Mouse (Mus musculus) liver, embryonic 16.5 days (tissue): ENCODE data around the gene Fam198a. TPM values are rescaled to one million over a fixed set of nuclear protein-coding genes. Genes with fewer than 3 reads are reported as not detected.

Experiments used
- ATAC-seq: fragments of 200-750 bp; cut with Nextera tagmentation; 2 replicates; pipeline ENCODE4 v1.8.0; 2017; ENCODE audit warnings: low read depth, mild to moderate bottlenecking, moderate number of reproducible peaks, moderate library complexity
- H3K27ac ChIP-seq: fragments of 300-500 bp; sonication (generic); 2 replicates; pipeline ENCODE4 v1.5.1; 2014; ENCODE audit warnings: mild to moderate bottlenecking, low read length
- H3K27me3 ChIP-seq: fragments of 300-500 bp; sonication (generic); 2 replicates; pipeline ENCODE4 v1.6.1; 2014; ENCODE audit warnings: low read depth, low read length, mixed read lengths; ENCODE audit not compliant: control insufficient read depth, insufficient read depth
- H3K36me3 ChIP-seq: fragments of 300-500 bp; sonication (generic); 2 replicates; pipeline ENCODE4 v1.6.1; 2014; ENCODE audit warnings: mild to moderate bottlenecking; ENCODE audit not compliant: control insufficient read depth, insufficient read depth
- H3K4me1 ChIP-seq: fragments of 300-500 bp; sonication (generic); 2 replicates; pipeline ENCODE4 v1.6.1; 2014; ENCODE audit warnings: low read depth, low read length, mixed read lengths; ENCODE audit not compliant: control insufficient read depth
- H3K4me2 ChIP-seq: fragments of 300-500 bp; sonication (generic); 2 replicates; pipeline ENCODE4 v1.6.1; 2014; ENCODE audit warnings: low read depth, low read length, mixed read lengths
- H3K4me3 ChIP-seq: fragments of 300-500 bp; sonication (generic); 2 replicates; pipeline ENCODE4 v1.5.1; 2014; ENCODE audit warnings: low read depth, mild to moderate bottlenecking, low read length
- H3K9ac ChIP-seq: fragments of 300-500 bp; sonication (generic); 2 replicates; pipeline ENCODE4 v1.6.1; 2014; ENCODE audit warnings: low read depth, low read length
- H3K9me3 ChIP-seq: fragments of 300-500 bp; sonication (generic); replicated peaks from 2 replicates; pipeline ENCODE4 v1.6.1; 2016; ENCODE audit warnings: low read length; ENCODE audit not compliant: control insufficient read depth
- WGBS: fragments of 180-500 bp; shearing (Covaris S2); extraction: QIAGEN DNeasy Blood & Tissue Kit; methylation state at CpG from one replicate; pipeline ENCODE4 v1.1.7; 2014; ENCODE audit not compliant: insufficient replicate concordance; 5-methylcytosine and 5-hydroxymethylcytosine counted together
- polyA plus RNA-seq: library from polyadenylated mRNA; unstranded; fragments of >200 nt; fragmentation: Nextera tagmentation; extraction: Ambion mirVana; gene quantifications from 2 replicates; pipeline ENCODE4 v1.2.1, GENCODE M21; 2015

The Fam198a gene
- polyA plus RNA-seq, 1 experiment from 2014 or later = 0.76 TPM

DNA sequence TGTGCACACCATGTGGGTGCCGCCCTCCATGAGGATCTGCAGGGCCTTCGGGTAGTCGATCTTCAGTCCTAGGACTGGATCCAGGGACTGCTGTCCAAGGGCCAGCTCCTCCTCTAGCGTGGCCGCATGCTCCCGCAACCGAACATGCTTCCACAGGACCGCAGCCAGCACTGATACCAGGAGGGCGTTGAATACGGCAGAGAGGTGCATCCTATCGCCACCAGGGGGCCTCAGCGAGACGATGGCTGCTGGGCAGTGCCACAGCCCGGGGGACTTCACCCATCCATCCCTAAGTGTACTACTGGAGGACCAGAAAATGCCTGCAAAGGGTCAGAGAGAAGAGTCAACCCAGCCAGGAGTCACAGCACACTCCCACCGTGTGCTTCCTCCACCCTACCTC lies 32.7 kb downstream of the Fam198a start:
- no peaks in the 10 kb centered on the region for H3K27me3 ChIP-seq
- no peak overlapping the region for H3K9ac ChIP-seq
- H3K27ac ChIP-seq = no peak overlapping the region
- no peaks in the 10 kb centered on the region for H3K9me3 ChIP-seq
- H3K4me3 ChIP-seq = no peak overlapping the region
- H3K4me2 ChIP-seq = no peak overlapping the region
- ATAC-seq = peak; percentile 12; the same call in 1 of the 2 replicates
- no peaks in the 10 kb centered on the region for H3K36me3 ChIP-seq
- H3K4me1 ChIP-seq = no peaks in the 10 kb centered on the region
- WGBS = 49% methylated on average over 15 of the region's 15 CpGs

DNA sequence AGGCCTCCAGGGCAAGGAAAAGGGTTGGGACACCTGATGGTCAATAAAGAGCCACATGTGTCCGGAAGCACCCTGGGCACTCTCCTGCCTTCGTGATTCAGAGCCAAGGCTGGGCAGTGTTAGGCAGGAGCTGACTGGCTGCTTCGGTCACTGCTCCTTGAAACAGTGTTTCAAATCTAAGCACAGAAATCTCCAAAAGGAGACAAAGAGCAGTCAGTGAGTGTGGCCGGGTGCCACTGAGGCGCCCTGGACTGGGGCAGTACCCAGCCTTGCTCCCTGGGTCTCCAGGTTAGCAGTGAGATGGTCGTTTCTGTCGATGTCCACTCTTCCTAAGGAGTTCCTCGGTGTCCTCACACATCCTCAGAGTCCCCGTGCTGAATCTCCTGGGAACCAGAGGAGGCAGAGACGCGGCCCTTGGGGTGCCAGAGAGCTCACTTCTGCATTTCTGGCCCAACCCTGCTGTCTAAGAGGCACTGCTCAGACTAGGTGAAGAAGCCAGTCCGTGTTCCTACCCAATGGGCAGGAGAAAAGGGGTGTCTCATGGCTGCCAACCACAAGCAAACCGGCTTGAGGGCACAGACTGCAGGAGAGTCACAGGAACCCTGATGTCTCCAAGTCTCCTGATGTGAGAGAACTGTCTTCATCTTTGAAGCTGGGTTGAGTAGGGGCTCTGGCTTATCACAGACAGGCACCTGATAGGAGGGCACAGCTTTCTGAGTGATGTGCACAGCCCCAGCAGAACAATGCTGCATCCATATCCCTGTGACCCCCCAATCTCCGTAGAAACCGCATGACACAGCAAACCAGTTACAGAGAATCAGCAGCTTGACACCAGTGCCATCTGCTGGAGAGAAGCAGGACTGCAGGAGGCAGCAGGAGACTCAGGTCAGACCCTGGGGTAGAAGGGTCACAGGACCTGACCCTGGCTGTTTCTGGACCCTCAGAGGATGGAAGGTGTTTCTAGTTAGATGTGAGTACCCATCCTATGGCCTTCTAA lies 34.0 kb downstream of the Fam198a start:
- H3K27me3 ChIP-seq = no peaks in the 10 kb centered on the region
- no peaks in the 10 kb centered on the region for H3K4me1 ChIP-seq
- no peaks in the 10 kb centered on the region for H3K9me3 ChIP-seq
- H3K27ac ChIP-seq = no peak overlapping the region
- ATAC-seq = no peak
- no peak overlapping the region for H3K9ac ChIP-seq
- 50% methylated on average over 15 of the region's 15 CpGs for WGBS
- H3K4me3 ChIP-seq = no peak overlapping the region
- no peak overlapping the region for H3K4me2 ChIP-seq
- no peaks in the 10 kb centered on the region for H3K36me3 ChIP-seq

DNA sequence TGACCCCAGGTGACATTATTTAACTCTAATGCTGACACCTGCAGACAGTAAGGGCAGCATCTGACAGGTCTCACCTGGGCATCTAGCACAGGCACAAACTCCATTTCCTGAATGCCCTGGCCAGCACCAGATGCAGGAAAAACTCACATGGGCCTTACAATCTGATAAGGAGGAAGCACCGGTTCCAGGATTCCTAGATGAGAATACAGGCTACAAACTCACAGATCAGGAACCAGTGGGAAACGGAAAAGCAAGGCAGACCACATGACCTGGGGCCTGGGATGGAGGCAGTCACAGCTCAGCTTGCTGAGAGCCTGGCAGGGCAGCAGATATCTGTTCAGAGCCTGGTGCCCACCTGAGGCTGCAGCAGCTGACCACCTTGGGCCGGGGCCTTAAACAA lies 38.1 kb downstream of the Fam198a start:
- ATAC-seq = no peak
- Histone ChIP-seq H3K9me3 (no peaks in the 10 kb centered on the region), H3K9ac (no peak overlapping the region), H3K27me3 (no peaks in the 10 kb centered on the region), H3K36me3 (no peaks in the 10 kb centered on the region), H3K4me3 (no peak overlapping the region), H3K4me2 (no peak overlapping the region), H3K27ac (no peak overlapping the region), H3K4me1 (no peaks in the 10 kb centered on the region; the same call in 1 of the 2 replicates)
- 37% methylated on average over 3 of the region's 3 CpGs for WGBS

DNA sequence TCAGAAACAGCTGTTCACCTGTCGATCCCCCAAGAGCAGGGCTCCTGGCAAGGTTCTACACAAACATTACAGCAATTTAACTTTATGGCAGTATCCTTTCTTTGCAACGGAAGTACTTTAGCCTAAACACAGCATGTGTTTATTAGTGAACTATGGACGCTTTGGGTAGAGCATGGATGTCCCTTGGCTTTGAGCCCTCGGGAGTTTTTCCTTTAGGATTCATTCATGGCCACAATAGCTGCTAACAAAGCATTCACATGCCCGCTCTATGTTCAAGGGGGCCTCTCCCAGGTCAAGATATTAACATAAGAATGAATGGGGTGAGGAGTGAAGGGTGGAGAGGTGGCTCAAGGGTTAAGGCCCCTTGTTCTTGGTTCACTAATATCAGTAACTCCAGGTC lies 38.7 kb downstream of the Fam198a start:
- no peaks in the 10 kb centered on the region for H3K36me3 ChIP-seq
- H3K4me2 ChIP-seq = no peak overlapping the region
- H3K27ac ChIP-seq = no peak overlapping the region
- H3K27me3 ChIP-seq = no peaks in the 10 kb centered on the region
- no peaks in the 10 kb centered on the region for H3K9me3 ChIP-seq
- no peak overlapping the region for H3K4me3 ChIP-seq
- no peak overlapping the region for H3K9ac ChIP-seq
- no peaks in the 10 kb centered on the region; the same call in 1 of the 2 replicates for H3K4me1 ChIP-seq
- 61% methylated on average over 5 of the region's 5 CpGs for WGBS
- no peak for ATAC-seq

DNA sequence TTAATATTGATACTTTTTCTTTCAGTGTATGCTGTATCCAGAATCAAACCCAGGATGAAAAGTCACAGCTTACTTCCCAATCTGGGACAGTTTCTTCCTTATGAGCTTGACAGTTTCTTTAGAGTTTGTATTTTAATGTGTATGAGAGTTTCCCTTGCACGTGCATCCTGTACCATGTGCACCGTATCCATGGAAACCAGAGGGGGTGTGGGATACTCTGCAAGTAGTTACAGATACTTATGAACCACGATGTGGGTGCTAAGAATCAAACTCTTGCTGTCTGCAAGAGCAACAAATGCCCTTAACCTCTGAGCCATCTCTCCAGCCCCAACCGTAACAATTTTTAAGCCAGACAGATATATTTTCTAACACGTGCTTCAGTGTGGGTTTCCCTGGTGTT lies 40.3 kb downstream of the Fam198a start:
- Histone ChIP-seq H3K4me3 (no peak overlapping the region), H3K9ac (no peak overlapping the region), H3K4me1 (no peaks in the 10 kb centered on the region; the same call in none of the 2 replicates), H3K36me3 (no peaks in the 10 kb centered on the region), H3K4me2 (no peak overlapping the region), H3K9me3 (no peaks in the 10 kb centered on the region), H3K27ac (no peak overlapping the region), H3K27me3 (peaks cover 6% of the 10 kb centered on the region)
- 55% methylated on average over 5 of the region's 5 CpGs for WGBS
- no peak for ATAC-seq

DNA sequence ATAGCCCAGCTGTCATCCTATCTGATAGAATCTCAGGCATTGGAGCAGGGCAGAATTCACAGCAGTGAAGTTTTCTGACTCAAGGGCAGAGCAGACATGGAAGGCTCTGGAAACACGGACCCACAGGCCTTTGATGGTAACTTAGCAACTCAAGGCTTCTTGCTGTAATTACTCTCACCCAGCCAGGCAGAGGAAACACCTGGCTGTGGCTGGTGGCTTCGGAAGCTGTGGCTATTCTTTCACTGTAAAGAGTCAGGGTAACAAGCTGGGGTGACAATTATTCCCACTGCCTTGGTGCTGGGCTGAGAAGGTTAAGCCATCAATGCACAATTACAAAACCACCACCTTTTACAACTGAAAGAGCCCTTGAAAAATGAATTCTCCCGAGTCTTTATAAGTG lies 42.3 kb downstream of the Fam198a start:
- peaks cover 9% of the 10 kb centered on the region for H3K27me3 ChIP-seq
- WGBS = 23% methylated on average over 3 of the region's 3 CpGs
- no peak overlapping the region for H3K27ac ChIP-seq
- H3K4me2 ChIP-seq = no peak overlapping the region
- no peaks in the 10 kb centered on the region; the same call in none of the 2 replicates for H3K4me1 ChIP-seq
- no peak for ATAC-seq
- H3K4me3 ChIP-seq = no peak overlapping the region
- no peaks in the 10 kb centered on the region for H3K36me3 ChIP-seq
- H3K9ac ChIP-seq = no peak overlapping the region
- no peaks in the 10 kb centered on the region for H3K9me3 ChIP-seq

DNA sequence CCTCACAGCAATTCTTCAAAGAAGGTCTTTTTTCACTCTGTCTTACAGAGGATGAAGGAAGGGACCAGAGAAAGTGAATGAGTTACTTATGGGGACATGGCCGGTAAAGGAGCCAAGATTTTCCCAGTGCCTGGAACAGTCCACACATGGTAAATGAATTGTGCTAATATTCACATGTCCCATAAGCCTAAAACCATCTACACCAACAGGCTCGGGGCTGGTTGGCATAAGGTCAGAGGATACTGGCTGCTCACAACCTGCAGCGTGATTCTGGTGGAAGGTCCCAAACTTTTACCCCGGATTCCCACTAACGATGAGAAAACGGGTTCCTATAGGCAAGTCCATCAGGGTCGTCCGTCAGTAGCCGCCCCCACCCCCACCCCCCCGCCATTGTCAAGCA lies 44.3 kb downstream of the Fam198a start:
- Histone ChIP-seq H3K27me3 (peaks cover 9% of the 10 kb centered on the region), H3K27ac (no peak overlapping the region), H3K9me3 (no peaks in the 10 kb centered on the region), H3K9ac (no peak overlapping the region), H3K4me1 (no peaks in the 10 kb centered on the region; the same call in none of the 2 replicates), H3K36me3 (no peaks in the 10 kb centered on the region), H3K4me2 (peak overlapping the region; percentile 66), H3K4me3 (peak overlapping the region; percentile 66)
- WGBS = 13% methylated on average over 10 of the region's 10 CpGs
- ATAC-seq = no peak

DNA sequence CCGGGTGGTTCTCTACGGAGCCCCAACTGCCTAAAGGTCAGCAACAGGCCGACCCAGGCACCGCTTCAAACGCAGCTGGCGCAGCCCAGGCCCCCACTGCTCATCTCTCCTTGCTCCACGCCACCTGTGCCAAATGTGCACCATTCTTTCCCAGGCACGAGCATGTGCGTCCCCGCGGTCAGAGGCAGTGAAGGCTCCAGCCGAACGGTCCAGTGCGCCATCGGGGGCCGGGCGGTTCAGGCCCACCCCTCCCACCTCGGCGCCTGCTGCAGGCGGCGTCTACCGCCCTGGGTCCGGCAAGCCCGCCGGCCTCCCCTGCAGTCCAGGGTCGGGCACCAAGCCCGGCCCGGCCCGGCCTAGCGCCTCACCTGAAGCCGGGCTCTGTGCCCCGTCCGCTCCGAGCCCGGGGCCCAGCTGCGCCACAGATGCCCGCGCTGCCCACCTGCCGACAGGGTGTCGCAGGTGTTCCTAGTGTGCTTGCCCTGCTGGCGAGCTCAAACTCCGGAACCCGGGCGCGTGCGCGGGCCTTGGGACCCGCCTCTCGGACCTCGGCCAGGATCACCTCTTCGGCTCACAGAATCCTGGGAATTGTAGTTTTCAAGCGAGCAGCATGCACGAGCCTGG lies 44.8 kb downstream of the Fam198a start:
- Histone ChIP-seq H3K9me3 (no peaks in the 10 kb centered on the region), H3K27ac (no peak overlapping the region), H3K4me3 (peak overlapping the region; percentile 66), H3K36me3 (no peaks in the 10 kb centered on the region), H3K4me1 (no peaks in the 10 kb centered on the region; the same call in none of the 2 replicates), H3K9ac (peak overlapping the region; percentile 65), H3K27me3 (peaks cover 9% of the 10 kb centered on the region), H3K4me2 (peak overlapping the region; percentile 66)
- 1% methylated on average over 51 of the region's 53 CpGs for WGBS
- peak; percentile 64 for ATAC-seq

DNA sequence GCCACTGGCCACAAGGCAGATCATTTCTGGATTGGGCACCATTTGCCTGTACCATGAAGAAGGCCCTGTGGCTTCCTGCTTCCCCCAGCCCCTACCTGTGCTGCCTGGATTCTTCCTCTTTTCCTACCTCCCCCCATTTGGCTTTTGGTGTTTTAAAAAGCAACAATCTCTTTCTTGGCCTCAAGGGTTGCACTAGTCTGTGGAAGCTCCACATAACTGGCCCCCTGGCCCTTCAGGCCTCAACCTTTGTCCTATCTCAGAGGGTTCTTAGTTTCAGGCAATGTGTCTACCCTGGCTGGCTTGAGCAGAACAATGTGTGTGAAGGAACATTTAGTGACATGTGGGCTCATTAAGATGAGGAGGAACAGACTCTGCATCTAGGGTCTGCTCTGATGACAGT lies 46.2 kb downstream of the Fam198a start, which contains the start of gene Pomgnt2:
TSS of gene Pomgnt2 (minus strand) at position 101 of the 400 bp plus-strand sequence.
- H3K4me1 ChIP-seq = no peaks in the 10 kb centered on the region; the same call in none of the 2 replicates
- no peak for ATAC-seq
- H3K4me2 ChIP-seq = peak within 1 kb of the TSS; percentile 66; the same call in 1 of the 2 replicates
- no peak within 1 kb of the TSS for H3K9ac ChIP-seq
- no peaks in the 10 kb centered on the region for H3K36me3 ChIP-seq
- no peak within 1 kb of the TSS for H3K27ac ChIP-seq
- H3K9me3 ChIP-seq = no peaks in the 10 kb centered on the region
- peak within 1 kb of the TSS; percentile 66 for H3K4me3 ChIP-seq
- H3K27me3 ChIP-seq = peaks cover 9% of the 10 kb centered on the region
